Mouse (Mus musculus): ENCODE data around the gene Speg. TPM values are rescaled to one million over a fixed set of nuclear protein-coding genes. Genes with fewer than 3 reads are reported as not detected.

The Speg gene
- total RNA-seq (2015; ENCODE audit: low replicate concordance) (not detected in 2 replicates), total RNA-seq (2017; ENCODE audit: low replicate concordance) (1.7 TPM in 1 of 2 replicates, not detected in the other)

GRCm38 (mm10) chr1:75374950-75375936, at the start of gene Speg:
Gene Speg, plus strand, starts transcription at chr1:75375297.
- no peak for ATAC-seq (replicated peaks; ENCODE audit: low FRiP score, poor library complexity, severe bottlenecking)

DNA sequence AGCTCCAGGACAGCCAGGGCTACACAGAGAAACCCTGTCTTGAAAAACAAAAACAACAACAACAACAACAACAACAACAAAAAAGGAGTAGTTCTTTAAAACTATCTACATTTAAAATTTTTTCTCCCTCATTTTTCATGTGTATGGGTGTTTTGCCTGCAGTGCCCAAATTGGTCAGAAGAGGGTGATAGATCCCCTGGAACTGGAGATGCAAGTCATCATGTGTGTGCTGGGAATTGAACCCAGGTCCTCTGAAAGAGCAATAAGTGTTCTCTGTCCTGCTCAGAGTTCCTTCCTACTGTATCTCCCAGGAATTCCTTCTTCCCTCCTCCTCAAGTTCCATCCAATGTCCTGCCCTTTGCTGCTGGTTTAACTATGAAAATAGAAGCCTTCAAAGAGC, 47.6 kb upstream of the Speg start:
- 0 out of 2 replicates have a peak, but pooled peaks have one; percentile 52 for ATAC-seq (replicated peaks; ENCODE audit: low FRiP score, poor library complexity, severe bottlenecking)

DNA sequence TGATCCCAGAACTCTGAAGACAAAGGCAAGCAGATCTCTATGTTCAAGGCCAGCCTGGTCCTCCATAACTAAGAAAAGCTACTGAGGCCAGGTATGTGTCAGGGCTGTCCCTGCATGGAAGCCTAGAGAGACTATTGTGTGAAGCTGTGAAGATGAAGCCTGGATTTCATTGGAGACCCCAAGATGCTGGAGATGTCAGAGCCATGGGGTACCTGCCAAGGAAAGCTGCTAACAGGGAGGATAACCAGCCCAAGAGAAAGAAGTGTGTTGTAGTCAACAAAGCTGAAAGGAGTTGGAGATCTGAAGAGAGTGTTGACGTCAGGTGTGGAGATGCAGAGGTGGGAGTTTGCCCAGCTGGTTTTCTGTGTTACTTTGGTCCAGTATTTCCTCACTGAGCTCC, 43.8 kb upstream of the Speg start:
- no peak for ATAC-seq (replicated peaks; ENCODE audit: low FRiP score, poor library complexity, severe bottlenecking)

DNA sequence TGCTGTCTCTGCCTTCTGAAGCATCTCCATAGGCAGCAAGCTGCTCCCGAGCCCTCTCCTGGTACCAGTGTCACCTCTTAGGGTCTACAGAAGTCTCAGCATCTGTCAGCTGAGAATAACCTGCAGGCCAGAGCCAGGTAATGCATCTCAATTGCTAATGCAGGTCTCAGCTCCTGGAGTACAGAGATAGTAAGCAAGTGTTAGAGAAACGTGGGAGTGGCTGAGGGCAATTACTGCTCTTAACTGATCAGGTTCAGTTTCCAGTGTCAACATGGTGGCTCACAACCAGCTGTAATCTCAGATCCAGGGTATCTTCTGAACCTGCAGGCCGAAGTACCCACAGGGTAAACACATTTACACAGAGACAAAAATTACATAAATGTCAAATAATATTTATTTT, 38.6 kb upstream of the Speg start:
- no peak for ATAC-seq (replicated peaks; ENCODE audit: low FRiP score, poor library complexity, severe bottlenecking)

- no peak for ATAC-seq (replicated peaks; ENCODE audit: low FRiP score, poor library complexity, severe bottlenecking)
These were observed 38.0 kb upstream of the Speg start for GRCm38 (mm10) chr1:75337097-75337496.

DNA sequence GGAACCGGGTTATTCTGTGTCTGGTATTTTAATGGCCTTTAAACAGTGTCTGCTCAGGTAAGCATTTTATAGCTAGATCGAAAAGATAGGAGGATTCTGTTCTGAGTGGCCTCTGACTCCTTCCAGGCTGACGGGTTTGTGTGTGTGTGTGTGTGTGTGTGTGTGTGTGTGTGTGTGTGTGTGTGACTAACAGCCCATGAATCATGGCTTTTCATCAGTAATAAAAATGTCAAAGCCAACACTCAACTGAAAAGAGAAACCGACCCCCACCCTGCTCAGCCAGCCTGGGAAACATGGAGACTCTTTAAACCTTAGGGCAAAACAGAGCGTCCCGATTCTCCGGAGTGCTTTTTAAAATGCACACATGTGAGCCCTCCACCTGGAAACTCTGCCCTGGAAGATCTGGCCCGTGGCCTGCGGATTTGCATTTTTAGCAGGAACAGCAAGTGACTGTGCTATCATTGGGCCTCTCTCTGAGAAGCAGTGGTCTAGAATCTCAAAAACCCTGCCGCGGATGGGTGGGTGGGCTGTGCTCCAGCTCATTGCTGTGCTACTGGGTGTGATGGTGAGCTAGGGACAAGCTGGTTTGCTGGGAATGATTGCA, 36.9 kb upstream of the Speg start:
- no peak for ATAC-seq (replicated peaks; ENCODE audit: low FRiP score, poor library complexity, severe bottlenecking)

GRCm38 (mm10) chr1:75339337-75339736, 35.8 kb upstream of the Speg start:
- no peak for ATAC-seq (replicated peaks; ENCODE audit: low FRiP score, poor library complexity, severe bottlenecking)

DNA sequence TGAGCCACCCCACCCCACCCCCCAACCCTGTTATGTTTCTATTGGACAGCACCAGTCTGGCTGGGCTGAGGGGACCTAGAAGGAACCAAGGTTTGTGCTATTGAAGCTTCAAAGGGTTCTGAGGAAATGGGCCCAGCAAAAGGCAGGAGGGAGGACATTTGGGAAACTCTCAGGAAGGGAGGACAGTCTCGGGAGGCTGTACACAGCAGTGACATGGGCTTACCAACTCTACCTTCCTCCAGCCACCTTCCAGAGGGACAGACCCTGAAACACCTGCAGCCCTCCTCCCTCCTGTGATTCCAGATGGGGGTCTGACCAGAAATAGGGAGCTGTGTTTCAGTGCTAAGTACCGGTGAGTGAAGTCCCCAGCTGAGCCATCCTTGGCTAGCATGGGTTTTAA, 34.6 kb upstream of the Speg start:
- no peak for ATAC-seq (replicated peaks; ENCODE audit: low FRiP score, poor library complexity, severe bottlenecking)

DNA sequence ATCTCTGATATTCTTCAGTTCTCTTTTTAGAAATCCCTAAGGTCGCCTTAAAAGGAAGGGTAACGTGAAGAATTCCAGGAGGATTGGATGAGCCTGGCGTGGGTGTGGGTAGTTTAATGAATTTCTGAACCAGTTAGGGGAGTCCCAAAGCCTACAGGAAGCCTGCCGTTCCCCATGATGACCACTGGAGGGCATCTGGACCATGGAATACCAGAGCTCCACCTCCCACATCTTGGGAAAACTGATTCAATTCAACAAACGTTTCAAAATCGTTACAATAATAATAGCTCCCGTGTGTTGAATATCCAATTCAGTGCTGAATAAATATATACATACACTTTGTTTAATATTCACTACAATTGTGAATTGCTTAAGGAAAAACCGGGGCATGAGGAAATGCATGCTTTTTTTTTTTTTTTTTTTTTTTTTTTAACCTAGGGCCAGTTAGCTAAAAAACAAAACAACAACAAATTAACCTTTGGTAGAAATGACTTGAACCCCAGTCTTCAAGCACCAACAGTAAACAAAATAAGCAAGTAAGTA, 32.2 kb upstream of the Speg start:
- ATAC-seq (replicated peaks; ENCODE audit: low FRiP score, poor library complexity, severe bottlenecking), result peak; percentile 55; the same call in 1 of the 2 replicates

DNA sequence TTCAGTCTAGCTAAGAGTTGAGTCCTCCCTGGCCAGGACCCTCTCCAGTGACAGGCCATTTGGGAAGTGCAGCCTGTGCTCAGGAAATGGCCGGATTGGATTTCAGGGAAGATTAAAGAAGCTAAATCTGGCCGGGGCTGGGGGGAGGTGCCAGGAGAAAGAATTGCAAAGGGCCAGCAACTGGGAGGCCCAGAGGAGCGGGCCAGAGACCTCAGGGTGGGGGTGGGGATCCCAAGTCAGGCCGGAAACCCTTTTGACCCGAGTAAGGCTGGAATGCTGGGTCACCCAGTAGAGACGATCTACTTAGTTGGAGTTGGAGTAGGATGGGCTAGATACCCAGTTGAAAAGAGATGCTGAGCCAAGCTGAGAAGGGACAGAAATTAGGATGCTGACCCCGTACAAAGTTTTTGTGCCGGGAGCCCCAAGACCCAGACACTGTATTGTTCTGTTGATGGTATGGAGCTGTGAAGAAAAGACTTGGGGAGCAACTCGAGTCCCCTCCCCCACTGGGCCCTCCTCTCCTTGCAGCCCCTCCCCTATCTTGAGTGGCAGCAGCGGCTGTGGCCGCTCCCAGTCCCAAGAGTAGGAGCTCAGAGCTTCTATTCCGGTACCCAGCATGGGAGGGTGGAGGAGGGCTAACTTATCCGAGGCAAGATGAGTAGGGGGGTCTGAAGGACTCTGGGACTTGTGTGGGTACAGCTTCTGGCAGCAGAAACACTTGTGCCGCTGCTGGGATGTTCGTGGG, 30.6 kb upstream of the Speg start:
- no peak for ATAC-seq (replicated peaks; ENCODE audit: low FRiP score, poor library complexity, severe bottlenecking)

DNA sequence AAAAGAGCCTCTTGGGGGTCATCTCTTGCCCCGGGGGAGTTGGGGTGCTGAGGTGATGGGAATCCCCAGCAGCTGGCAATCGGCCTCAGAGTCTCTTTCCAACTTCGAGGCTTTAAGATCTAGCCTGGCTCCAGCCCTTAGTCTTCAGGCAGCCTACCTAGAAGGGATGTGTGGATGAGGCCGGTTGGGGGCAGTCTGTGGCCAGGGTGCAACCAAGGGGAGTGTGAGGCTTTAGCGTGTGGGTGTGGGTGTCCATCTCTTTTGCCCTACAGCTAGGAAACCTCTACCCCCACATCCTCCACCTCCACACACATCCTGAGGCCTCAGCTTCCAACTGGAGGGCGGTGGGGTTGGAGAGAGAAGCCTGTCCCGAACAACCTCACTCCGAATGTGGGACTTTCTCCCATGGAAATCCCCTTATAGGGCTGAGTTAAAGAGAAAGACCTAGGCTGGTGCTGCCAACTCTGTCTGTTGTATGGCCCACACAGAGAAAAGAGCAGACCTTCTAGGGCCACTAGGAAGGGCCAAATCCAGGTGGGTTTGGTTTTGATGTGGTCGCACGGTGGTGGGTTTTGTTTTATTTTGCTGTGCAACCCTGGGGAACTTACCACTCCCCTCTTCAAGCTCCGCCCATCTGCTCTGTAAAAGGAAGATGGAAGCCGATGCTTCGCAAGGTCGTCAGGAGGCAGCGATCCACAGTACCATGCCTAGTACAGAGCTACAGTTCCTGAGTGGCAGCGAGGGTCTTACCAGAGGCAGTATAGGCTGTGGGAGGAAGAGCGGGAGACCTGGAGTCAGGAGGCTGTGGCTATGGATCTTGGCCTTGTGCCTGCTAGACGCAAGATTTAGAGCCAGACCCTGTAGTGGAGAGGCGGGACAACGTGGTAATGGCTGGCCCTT, 29.8 kb upstream of the Speg start:
- no peak for ATAC-seq (replicated peaks; ENCODE audit: low FRiP score, poor library complexity, severe bottlenecking)

DNA sequence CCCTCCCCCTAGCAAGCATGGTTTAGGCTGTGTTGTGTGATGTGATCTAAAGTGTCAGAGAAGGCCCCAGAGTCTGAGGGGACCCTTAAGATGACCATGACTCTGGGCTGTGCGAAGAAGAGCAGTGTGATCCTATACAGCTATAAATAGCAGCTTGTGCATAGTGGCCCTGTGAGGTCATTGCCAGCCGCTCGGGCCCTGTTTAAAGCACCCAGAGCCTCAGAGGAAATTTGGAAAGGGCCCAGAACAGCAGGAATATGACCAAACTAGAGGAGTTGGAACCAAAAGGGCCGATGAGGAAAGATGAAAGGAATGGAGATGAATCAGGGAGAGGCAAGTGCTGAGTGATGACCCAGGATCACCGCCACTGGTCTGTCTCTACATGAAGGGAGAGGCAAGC, 27.8 kb upstream of the Speg start:
- ATAC-seq (replicated peaks; ENCODE audit: low FRiP score, poor library complexity, severe bottlenecking), result no peak

GRCm38 (mm10) chr1:75349275-75349674, 25.8 kb upstream of the Speg start:
- no peak for ATAC-seq (replicated peaks; ENCODE audit: low FRiP score, poor library complexity, severe bottlenecking)

DNA sequence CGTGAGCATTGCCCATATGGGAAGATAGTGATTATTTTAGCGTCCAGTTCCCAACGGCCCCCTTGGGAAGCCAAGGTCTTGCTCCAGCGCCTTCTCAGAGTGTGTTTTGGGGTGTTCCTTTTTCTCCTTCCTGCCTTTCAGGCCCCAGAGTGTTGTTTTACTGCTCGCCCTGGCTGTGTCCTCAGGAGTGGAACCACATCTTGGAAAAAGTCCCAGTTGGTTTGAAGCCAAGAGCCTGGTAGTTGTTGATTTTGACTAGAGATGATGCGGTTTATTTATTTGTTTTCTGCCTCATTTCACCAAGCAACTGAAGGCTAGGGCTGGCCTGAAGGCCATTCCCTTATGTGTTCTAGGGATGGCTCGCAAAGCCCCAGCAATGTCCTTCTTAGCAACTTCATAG, 17.8 kb upstream of the Speg start:
- no peak for ATAC-seq (replicated peaks; ENCODE audit: low FRiP score, poor library complexity, severe bottlenecking)

GRCm38 (mm10) chr1:75358009-75358408, 17.1 kb upstream of the Speg start:
- no peak for ATAC-seq (replicated peaks; ENCODE audit: low FRiP score, poor library complexity, severe bottlenecking)

GRCm38 (mm10) chr1:75359346-75359745, 15.8 kb upstream of the Speg start:
- no peak for ATAC-seq (replicated peaks; ENCODE audit: low FRiP score, poor library complexity, severe bottlenecking)

DNA sequence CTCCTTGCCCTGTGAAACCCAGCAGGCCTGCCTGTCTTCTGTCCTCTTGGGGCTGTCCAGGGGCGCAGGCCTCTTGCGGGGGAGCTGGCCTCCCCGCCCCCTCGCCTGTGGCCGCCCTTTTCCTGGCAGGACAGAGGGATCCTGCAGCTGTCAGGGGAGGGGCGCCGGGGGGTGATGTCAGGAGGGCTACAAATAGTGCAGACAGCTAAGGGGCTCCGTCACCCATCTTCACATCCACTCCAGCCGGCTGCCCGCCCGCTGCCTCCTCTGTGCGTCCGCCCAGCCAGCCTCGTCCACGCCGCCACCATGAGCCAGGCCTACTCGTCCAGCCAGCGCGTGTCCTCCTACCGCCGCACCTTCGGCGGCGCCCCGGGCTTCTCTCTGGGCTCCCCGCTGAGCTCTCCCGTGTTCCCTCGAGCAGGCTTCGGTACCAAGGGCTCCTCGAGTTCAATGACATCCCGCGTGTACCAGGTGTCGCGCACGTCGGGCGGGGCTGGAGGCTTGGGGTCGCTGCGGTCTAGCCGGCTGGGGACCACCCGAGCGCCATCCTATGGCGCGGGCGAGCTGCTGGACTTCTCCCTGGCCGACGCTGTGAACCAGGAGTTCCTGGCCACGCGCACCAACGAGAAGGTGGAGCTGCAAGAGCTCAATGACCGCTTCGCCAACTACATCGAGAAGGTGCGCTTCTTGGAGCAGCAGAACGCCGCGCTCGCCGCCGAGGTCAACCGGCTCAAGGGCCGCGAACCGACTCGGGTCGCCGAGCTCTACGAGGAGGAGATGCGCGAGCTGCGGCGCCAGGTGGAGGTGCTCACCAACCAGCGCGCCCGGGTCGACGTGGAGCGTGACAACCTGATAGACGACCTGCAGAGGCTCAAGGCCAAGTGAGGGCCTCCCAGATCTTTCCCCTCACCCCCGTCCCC, 14.7 kb upstream of the Speg start, which contains the start of gene Des:
Gene Des (plus strand): TSS at position 218 of the 920 bp plus-strand sequence.
- ATAC-seq (replicated peaks; ENCODE audit: low FRiP score, poor library complexity, severe bottlenecking), result no peak

DNA sequence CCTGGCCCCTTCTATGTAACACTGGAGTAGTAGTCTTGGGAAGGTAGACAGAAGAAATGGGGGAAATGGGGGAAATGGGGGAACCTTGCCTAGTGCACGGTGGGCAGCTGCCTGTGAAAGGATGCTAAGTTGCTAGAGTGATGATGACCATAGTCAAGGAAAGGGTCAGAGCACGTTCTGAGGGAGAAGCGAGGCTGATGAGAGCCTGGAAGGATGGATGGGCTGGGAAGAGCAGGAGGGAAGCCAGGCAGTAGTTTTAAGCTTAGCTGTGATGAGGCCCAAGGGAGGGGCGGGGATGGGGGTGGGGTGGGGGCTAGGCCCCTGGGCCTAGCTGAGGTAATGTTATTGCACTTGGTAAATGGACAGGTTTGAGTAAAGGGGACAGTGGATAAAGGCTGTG, 14.0 kb upstream of the Speg start:
- no peak for ATAC-seq (replicated peaks; ENCODE audit: low FRiP score, poor library complexity, severe bottlenecking)

All from erythroblast, adult 5-6 weeks (primary cell).